Mouse (Mus musculus): Measurements from ENCODE around the gene Gsta2. TPM values are rescaled to one million over a fixed set of nuclear protein-coding genes. Genes with fewer than 3 reads are reported as not detected.
"Not testable (repeated sequence)": the region's sequence is repeated elsewhere in the genome, so short reads cannot be mapped to it uniquely, and the experiment has no call there.

Gene Gsta2
- total RNA-seq, 4 experiments from 2014 or later = 1.4 to 4.4 (median 2.6) TPM

DNA sequence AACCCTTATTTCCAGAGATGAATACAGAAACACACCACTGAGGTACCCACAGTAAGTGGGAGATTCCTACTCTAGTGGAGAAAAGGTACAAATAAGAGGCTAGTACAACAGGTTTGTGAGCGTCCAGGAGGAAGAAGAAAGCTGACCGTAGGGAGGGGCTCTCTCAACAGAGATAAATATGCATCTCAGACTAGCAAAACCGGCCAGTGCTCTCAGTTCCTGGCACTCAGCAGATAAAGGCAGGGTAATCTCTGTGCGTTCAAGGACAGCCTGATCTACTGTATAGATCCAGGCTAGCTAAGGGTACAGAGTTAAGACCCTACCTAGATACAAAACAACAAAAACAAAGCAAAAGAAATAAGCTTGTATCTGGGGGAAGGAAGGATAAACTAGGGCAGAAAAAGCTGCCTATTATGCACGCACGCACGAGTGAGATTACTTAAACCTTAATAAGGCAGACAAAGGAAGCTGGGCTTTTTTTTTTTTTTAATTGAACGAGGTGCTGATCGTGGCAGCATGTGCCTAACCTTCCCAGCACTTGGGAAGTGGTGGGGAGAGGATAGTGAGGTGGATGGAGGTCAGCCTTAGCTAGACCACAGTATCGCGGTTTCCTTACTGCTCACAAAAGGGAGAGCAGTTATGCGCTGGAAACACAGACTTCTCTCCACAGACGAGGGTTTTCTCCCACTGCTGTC lies 10.4 kb upstream of the Gsta2 start:
- DNase-seq (ENCODE audit: low spot score) = no peak

DNA sequence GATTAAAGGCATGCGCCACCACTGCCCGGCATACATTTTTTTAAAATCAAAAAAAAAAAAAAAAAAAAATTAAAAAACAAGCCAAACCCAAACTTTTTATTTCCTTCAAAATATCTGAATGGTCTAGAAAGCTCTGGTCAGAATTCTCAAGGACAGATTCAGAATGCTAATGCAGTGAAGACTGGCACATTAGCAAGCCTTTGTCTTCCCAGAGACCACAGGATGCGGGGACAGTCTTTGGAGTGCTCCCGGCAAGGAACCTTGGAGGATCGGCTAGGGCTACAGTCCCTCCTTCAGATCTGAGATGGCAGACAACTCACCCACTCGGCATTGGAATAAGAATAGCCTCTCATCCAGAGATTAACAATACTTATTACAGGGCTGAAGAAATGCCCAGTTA lies 9.1 kb upstream of the Gsta2 start:
- no peak for DNase-seq (ENCODE audit: low spot score)

DNA sequence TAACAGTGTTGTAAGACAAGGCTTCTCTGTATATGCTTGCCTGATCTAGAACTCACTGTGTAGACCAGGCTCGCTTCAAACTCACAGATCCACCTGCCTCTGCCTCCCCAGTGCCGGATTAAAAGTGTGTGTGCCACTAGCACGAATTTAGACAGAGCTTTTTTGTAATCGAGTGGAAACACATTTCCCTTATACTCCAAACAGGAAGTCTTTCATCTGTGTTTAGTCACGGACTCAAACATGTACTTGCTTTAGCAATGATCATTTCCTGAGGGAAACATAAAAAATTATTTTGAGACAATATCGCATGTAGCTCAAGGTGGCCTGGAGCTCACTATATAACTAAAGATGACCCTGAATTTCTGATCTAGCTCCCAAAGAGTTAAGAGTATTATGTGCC lies 7.8 kb upstream of the Gsta2 start:
- DNase-seq (ENCODE audit: low spot score) = no peak

DNA sequence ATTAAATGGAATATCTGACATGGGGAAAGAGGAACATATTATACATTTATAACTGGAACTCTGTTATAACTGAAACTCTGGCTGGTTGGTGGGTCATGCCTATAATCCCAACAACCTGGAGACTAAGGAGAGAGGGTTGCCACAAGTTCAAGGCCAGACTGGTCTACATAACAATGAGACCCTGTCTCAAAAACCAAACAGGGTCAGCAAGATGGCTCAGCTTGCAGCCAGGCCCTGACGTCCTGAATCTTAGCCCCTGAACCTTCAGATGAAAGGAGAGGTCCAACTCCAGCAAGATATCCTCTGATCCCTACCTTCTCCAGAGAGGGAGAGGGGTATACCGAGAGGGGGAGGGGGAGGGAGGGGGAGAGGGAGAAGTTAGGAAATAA lies 4.9 kb upstream of the Gsta2 start:
- no peak for DNase-seq (ENCODE audit: low spot score)

DNA sequence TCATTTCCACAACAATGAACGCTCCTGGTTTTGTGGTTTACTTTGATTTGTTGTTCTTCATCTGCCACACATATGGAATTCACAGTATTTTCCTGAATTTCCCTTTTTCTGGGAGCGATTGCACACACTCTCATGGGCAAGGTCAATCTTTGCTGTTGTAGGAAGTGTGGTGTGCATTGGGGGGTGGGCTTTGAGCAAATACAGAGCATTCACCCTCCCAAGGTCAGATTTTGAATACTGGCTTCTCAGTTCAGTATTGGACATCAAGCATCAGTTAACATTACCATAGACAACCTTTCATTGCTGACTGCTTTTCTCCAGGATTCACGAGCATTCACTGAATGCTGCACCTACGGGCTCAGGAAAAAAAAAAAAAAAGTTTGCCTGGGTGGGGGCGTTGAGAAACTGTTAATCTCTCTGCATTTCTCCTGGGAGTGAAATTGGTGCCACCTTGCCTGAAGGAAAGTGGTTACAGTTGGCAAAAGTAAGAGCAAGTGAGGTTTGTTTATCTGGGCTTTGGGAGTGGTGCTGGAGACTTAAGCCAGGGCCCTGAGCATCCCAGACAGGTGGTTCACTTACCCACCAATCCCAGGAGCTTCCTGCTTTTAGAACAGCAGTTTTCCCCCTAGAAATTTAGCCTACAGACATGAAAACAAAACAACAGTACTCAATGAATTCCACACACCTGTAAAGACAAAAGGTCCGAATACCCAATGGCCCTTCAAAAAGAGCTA lies 4.3 kb upstream of the Gsta2 start:
- DNase-seq (ENCODE audit: low spot score) = no peak

DNA sequence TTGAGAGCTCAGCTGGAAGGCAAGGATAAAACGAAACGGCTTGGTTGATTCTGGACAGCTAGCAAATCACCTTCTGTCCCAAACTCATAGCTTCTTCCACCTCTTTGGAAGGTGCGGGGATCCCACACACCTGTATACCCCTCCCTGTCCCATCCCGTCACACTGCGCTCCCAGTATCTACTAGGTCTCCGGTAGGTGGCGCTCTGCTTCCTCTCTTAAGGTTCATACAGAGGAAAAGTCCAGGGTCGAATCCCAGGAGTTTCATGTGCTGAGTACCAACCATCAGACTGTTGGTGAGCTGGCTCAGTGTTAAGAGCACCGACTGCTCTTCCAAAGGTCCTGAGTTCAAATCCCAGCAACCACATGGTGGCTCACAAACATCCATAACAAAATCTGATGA lies 2.5 kb upstream of the Gsta2 start:
- DNase-seq (ENCODE audit: low spot score) = peak; percentile 44

DNA sequence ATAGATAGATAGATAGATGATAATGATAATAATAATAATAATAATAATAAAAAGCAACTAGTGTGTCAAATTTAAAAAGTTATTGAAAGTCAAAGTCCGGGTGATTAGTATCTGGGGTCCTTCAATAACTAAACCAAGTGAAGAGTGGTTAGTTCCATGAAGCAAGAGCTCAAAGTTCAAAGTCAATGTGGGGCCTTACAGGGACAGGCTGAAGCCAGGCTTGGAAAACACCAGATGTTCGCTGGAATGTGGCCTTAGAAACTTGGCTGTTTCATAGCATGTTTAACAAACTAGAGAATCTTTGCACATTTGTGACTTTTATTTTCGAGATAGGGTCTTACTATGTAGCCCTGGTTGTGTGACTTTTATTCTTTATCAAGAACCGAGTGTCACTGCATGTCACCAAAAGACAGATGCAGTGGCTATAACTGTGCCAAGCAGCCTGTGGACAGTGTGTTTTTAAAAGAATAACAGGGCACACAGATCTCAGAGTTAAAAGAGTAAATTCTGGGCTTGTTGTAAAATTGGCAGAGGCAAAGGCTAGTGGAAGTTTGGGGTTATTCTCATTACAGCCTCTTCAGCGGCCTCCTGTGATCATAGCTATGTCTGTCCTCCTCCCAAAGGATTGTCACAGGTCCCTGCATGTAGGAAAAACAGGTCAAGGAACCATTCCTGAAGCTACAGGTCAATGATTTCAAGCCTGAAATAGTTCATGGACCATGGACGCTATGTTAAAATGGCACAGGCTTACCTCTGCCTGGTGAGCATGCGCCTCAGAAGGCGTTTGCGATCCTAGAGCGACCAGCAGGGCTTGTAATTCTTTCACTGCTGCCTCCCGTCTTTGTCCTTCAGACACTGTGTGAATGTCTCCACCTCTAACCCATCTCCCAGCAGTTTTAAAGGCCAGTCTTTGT lies 666 bp downstream of the Gsta2 start:
- DNase-seq (ENCODE audit: low spot score) = peak; percentile 5

DNA sequence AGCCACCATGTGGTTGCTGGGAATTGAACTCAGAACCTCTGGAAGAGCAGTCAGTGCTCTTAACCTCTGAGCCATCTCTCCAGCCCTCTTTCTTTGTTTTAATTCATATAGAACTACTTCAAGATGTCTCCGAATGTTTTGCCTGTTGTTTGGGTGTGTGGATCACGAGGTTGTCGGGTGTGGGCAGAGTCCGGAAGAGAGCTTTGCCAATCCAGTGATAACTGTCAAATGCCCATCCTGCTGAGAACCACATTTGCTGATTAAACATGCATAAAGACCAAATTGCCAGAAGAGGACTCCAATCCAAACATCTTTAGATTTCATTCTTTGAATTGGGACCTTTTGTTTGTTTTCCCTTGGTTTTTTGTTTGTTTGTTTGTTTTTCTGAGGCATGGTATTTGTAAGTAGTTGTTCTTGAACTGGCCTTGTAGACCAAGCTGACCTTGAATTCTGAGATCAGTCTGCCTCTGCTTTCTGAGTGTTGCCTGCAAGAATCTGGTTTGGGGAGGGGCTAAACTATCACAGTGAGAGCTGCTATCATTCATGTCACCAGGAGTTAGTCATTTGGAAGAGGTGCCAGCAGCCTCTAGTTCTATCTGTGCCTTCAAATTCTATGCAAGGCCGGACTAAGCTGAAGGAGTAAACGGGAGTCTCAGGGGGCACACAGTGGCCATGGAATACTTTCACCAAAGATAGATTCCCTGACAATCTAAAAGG lies 3.9 kb downstream of the Gsta2 start:
- DNase-seq (ENCODE audit: low spot score) = no peak

DNA sequence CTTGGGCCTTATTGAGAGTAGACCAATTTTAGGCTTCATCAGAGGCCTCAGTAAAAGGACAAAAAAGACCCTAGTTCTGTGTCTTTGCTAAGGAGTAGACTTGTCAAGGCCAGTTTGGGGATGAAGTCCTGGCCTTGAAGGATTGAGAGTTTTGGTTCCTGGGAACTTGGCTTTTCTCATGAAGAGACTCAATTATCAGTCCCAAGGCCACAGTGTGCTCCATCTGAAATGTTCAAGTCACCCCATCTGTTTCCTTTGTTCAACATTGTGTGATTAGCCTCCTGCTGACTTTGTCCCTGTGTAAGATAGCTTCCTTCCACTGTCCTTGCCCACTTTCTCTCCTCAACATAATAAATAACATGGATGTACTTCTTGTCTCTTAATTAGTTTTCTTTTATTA lies 5.6 kb downstream of the Gsta2 start:
- DNase-seq (ENCODE audit: low spot score) = not testable (repeated sequence)

DNA sequence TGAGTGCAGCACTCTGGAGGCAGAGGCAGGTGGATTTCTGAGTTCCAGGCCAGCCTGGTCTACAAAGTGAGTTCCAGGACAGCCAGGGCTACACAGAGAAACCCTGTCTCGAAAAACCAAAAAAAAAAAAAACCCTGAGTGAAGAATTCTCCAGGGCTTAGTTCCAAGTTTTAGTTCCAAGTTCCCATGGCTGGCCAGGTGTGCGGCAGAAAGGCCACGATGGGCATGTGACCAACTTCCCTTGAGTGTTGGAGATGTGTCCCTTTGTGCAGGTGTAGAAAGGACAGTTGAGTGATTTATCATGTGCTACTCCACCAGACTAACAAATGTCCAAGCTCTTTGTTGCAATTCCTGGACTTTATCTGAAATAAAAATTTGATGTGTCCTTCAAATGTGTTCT lies 6.4 kb downstream of the Gsta2 start:
- DNase-seq (ENCODE audit: low spot score) = not testable (repeated sequence)

DNA sequence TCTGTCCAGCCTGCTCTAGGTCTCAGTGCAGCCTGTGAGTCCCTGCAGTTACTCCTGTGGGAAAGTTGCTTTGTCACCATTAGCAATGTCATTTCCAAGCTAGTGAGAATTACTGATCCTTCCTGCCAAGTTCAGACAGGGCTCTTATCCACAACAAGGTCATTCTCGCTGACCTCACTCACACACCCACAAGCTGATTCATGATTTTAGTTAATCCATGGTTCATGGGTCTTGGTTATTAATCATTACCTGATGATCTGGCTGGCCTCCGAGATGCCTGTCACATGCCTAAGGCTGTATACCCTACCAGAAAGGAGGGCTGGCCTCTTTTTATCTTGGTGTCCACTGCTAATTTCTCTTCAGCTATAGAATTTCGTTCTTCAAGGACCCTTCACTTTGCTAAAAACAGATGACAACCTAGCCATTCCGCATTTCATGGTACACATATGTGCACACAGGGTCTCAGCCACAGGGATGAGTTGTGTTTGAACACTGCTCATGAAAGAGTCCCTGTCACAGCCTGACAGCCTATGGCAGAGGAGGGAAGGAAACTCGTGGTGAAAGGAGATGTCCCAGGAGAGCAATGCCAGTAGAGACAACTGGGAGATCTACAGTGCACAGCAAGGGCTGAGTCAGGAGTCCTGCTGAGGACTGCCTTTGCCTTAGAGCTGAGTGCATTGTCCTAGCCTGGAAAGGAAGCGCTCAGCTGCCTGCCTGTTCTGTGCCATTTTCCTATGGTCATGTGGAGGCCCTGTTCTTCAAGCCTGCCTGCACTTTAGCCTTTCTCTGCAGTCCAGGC lies 7.2 kb downstream of the Gsta2 start:
- DNase-seq (ENCODE audit: low spot score) = peak; percentile 10

DNA sequence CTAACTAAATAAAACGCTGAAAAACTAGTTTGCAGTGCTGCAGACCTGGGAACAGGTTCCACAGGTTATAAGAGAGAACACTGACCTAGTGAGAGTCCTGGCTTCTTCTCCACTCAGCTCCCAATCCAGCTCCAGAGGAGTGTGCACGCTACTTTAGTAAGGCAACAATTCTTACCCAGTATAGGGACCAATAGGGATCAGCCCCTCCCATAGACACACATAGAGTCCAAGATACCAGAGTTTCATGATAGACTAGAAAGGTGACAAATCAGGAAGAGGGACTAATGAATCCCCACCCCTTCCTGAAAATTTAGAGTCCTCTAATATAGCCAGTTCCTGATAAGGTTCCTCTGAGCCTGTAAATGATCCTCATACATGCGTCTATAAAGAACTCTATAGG lies 8.6 kb downstream of the Gsta2 start:
- DNase-seq (ENCODE audit: low spot score) = no peak

DNA sequence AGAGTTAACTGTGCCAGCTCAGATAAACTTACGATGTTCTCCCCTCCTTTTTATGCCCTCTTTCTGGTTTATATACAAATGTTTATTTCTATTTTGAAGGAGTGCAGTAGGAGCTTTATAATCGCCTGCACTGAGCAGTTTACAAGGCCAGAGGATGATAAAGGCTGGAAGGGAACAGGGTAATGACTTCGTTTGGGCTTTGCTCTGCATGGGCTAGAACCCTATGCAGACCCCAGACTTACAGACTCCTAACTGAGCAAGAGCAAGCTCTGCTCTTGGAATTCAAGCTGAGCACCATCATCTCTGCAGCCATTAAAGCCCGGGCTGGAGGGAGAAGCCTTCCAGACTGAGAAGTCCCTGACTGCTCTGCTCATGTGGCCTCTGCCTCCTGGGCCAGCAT lies 10.4 kb downstream of the Gsta2 start:
- not testable (repeated sequence) for DNase-seq (ENCODE audit: low spot score)

DNA sequence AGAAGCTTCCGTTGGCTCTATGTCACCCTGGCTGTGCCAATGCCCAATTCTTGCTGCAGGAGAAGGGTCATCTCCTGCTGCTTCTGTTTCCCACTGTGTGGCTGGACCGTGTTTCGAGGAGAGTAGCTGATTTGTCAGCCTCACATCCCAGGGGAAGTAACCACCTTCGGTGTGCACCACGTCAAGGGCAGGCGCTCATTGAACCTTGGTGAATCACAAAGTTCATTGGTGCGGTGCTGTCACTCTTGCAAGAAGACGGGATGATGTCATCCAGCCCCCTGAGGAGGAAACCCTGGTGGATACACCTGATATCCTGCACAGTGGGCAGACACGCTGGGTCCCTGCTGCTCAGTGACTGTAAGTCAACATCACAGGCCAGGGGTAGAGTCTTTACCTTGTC lies 12.5 kb downstream of the Gsta2 start:
- not testable (repeated sequence) for DNase-seq (ENCODE audit: low spot score)

DNA sequence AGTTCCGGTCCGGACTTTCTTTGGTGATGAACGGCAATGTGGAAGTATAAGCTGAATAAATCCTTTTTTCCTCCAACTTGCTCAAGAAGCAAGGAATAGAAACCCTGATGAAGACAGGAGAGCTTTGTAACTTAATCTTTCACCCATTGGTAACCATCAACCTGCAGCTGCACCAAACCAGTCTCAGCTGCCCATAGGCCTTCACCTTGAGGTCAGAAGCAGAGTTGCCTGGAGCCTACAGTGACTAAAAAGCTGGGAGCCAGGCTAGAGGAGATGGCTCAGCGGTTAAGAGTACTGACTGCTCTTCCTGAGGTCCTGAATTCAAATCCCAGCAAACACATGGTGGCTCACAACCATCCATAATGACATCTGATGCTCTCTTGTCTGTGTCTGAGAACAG lies 13.1 kb downstream of the Gsta2 start:
- not testable (repeated sequence) for DNase-seq (ENCODE audit: low spot score)

DNA sequence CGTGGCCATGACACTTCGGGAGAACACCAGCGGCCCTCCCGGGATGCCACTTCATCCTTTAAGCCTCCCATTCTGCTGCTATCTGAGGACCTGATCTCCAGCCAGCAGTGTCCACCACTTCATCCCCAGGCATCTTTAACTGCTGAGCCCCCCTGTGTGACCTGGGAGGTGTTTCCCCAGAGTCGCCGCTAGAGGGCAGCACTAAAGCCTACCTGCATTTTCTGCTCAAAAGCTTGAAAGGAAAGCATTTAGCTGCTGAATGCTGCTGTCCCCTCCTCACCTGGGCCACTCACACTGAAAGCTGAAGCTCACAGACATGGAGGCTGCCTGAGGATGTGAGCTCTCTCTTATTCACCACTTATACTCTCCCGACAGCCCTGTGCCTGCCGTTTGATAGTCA lies 15.3 kb downstream of the Gsta2 start:
- peak; percentile 2 for DNase-seq (ENCODE audit: low spot score)

DNA sequence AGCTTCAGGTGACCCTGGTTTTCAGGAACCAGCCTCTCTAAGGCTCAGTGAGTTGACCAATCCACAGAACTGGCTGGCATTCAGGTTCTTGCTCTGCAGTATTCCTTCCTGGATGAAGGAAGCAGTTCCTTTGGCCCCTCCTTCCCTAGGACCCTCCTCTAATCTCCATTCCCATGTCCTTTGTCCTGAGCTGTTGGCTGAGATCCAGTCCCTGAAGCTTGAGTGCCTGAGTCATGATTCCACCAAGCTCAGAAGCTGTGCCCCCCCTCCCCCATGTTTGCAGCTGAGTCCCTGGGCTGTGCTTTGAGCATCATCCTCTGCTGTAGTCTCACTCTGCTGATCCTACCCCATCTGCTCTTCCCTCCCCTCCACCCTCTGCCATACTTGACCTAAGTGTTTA lies 18.5 kb downstream of the Gsta2 start:
- not testable (repeated sequence) for DNase-seq (ENCODE audit: low spot score)

DNA sequence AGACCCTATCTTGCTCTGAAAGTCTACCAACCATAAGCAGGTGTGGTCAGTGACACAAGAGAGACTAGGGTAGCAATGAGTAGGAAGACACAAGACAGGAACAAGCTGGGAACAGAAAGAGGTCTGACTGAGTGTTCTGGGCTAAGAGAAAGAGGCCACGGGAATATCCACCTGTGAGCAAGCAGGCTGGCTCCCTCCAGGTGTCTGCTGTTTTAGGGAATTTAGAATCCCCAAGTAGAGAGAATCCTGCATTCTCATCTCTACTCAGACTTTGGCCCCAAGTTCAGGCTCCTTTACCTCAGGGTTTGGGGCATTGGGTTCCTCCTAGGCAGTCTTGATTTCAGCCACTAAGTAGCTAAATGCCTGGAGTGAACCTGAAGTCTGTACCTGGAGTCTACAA lies 28.3 kb downstream of the Gsta2 start, which contains the start of gene Omt2b:
Omt2b (plus strand) TSS at position 301 of the 400 bp plus-strand sequence.
- not testable (repeated sequence) for DNase-seq (ENCODE audit: low spot score)

DNA sequence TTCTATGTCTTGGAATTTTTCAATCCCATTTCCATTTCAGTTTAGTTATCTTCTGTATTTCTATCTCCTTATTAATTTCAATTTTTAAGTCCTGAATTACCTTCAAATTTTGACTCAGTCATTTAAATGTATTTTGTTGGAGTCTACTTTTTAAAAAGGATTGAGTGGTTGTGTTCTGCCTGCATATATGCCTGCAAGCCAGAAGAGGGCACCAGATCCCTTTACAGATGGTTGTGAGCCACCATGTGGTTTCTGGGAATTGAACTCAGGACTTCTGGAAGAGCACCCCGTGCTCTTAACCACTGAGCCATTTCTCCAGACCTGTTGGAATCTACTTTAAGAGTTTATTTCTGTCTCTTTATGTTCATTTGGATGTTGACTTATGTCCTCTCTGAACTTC lies 36.1 kb downstream of the Gsta2 start:
- no peak for DNase-seq (ENCODE audit: low spot score)

DNA sequence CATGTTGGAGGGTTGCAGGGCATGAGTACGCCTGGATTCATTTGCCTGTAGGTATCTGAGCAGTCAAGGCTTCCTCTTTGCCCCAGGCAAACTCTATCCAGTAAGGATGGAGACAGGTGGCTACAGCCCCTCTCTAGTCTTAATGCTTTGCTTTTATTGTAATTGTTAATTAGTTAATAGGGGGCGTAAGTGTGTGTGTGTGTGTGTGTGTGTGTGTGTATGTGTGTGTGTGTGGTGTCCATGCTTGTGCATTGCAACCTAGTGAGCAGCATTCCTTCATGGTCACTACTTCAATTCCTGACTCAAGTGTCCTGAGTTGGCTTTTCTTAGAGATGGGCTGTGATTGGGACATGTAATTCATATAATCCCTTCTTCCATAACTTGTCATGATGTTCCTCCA lies 40.9 kb downstream of the Gsta2 start, which contains the start of gene Omt2a:
Omt2a (minus strand) TSS at position 101 of the 400 bp plus-strand sequence.
- DNase-seq (ENCODE audit: low spot score) = no peak

DNA sequence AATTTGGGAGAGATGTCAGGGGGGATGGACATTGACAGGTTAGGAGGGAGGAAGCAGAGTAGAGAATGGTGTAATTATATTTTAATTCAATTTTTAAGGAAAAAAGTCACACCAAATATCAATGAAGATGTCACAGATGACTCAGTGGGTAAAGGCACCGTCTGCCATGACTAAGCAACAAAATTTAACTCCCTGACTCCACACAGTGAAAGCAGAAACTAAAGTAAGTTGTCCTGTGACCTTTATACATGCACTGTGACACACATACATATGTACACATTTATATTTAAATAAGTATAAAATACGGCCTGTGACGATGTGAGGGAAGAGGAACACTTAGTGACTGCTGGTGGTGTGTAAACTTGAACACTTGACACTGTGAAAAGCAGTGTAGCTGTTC lies 47.5 kb downstream of the Gsta2 start:
- not testable (repeated sequence) for DNase-seq (ENCODE audit: low spot score)
